Mouse (Mus musculus): ENCODE measurements around the gene Olfr221. TPM values are rescaled to one million over a fixed set of nuclear protein-coding genes. Genes with fewer than 3 reads are reported as not detected.

The Olfr221 gene
- polyA plus RNA-seq, 1 experiment from 2014 or later, result not detected

DNA sequence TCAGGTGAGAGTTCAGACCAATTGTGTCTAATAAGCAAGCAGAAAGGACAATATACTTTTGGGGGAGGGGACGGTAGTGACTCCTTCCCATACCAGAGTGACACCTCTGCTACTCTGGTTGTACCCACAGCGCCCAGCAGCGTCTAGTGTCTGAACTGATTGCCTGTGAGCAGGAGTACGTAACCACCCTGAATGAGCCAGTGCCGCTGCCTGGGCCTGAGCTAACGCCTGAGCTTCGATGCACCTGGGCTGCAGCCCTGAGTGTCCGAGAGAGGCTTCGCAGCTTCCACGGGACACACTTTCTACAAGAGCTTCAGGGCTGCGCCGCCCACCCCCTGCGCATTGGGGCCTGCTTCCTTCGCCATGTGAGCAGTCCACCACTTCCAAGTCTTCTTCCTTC, 44.8 kb downstream of the Olfr221 start:
- peaks cover 3% of the 10 kb centered on the region; the same call in 1 of the 2 replicates for H3K4me1 ChIP-seq
- no peaks in the 10 kb centered on the region for H3K9me3 ChIP-seq
- no peak overlapping the region for H3K9ac ChIP-seq
- H3K27ac ChIP-seq (replicated peaks), result no peak overlapping the region
- H3K4me2 ChIP-seq, result no peak overlapping the region
- H3K36me3 ChIP-seq, result peaks cover 94% of the 10 kb centered on the region
- H3K4me3 ChIP-seq, result no peak overlapping the region
- ATAC-seq (ENCODE audit: extremely low read depth, insufficient number of reproducible peaks, low FRiP score, low TSS enrichment), result no peak
- 88% methylated on average over 14 of the region's 14 CpGs for WGBS
- H3K27me3 ChIP-seq (replicated peaks), result no peaks in the 10 kb centered on the region

DNA sequence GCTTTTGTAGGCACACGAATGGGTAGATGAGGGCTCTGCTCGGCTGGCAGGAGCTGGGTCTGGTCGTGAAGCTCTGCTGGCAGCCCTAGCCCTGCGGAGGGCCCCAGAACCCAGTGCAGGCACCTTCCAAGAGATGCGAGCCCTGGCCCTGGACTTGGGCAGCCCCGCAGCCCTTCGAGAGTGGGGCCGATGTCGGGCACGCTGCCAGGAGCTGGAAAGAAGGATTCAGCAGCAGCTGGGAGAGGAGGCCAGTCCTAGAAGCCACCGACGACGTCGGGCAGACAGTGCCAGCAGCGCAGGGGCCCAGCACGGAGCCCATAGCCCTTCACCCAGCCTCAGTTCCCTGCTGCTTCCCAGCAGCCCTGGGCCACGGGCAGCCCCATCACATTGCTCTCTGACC, 45.4 kb downstream of the Olfr221 start:
- Histone ChIP-seq H3K4me3 (no peak overlapping the region), H3K4me1 (peaks cover 3% of the 10 kb centered on the region; the same call in 1 of the 2 replicates), H3K9me3 (no peaks in the 10 kb centered on the region), H3K9ac (no peak overlapping the region), H3K4me2 (no peak overlapping the region), H3K36me3 (peaks cover 94% of the 10 kb centered on the region), H3K27me3 (replicated peaks) (no peaks in the 10 kb centered on the region), H3K27ac (replicated peaks) (no peak overlapping the region)
- no peak for ATAC-seq (ENCODE audit: extremely low read depth, insufficient number of reproducible peaks, low FRiP score, low TSS enrichment)
- whole genome bisulfite sequencing, result 49% methylated on average over 17 of the region's 17 CpGs

DNA sequence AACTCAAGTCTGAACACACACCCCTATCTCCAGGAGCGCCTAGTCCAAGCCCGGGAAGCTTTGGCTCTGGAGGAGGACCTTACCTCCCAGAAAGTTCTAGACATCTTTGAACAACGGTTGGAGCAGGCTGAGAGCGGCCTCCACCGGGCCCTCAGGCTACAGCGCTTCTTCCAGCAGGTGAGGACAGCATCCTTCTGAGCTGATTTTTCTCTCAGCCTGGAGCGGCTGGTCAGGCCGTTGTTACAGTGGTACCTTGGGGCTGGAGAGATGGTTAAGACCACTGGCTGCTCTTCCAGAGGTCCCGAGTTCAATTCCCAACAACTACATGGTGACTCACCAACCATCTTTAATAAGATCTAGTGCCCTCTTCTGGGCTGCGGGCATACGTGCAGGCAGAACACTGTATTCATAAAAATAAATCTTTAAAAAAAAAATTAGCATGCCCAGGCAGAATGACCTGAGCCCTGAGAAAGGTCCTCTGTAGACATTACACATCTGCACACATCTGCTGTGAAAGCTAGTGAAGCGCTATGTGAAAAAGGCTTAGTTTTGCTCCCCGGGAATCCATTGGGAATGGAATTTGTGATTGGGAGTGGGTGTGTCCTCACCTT, 45.9 kb downstream of the Olfr221 start:
- Histone ChIP-seq H3K27me3 (replicated peaks) (no peaks in the 10 kb centered on the region), H3K9me3 (no peaks in the 10 kb centered on the region), H3K4me1 (peaks cover 3% of the 10 kb centered on the region; the same call in 1 of the 2 replicates), H3K27ac (replicated peaks) (no peak overlapping the region), H3K9ac (no peak overlapping the region), H3K4me3 (no peak overlapping the region), H3K36me3 (peaks cover 95% of the 10 kb centered on the region), H3K4me2 (no peak overlapping the region)
- WGBS, result 81% methylated on average over 13 of the region's 13 CpGs
- no peak for ATAC-seq (ENCODE audit: extremely low read depth, insufficient number of reproducible peaks, low FRiP score, low TSS enrichment)

DNA sequence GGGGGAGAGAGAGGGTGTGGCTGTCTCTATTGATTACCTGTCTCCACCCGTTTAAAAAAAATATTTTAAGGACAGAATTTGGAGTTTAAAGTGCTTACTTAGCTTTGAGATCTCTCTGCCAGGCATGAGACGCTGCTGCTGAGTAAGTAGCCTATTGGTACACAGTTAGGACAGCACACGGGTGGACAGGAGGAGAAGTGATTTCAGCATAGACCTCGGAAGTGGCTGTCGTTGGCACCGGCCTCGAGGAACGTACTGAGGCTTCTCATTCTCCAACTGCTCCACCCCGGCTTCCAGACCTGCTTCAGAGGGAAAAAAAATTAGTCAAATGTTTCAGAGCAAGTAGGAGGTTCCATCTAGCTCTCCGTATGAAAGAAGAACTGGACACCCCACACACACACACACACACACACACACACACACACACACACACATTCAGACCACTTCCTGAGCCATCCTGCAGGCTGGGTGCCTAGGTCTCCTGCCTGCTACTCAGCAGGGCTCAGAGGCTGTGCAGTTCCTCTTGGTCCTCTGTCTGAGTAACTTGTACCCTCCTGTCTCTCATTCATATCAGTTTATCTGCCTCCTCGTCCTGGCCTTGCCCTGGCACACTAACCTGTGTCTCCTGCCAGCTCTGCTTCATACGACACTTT, 46.9 kb downstream of the Olfr221 start:
- H3K4me1 ChIP-seq, result peaks cover 3% of the 10 kb centered on the region; the same call in 1 of the 2 replicates
- no peak overlapping the region for H3K9ac ChIP-seq
- H3K27me3 ChIP-seq (replicated peaks), result no peaks in the 10 kb centered on the region
- H3K36me3 ChIP-seq, result peaks cover 97% of the 10 kb centered on the region
- no peak overlapping the region for H3K4me3 ChIP-seq
- no peak for ATAC-seq (ENCODE audit: extremely low read depth, insufficient number of reproducible peaks, low FRiP score, low TSS enrichment)
- H3K9me3 ChIP-seq, result no peaks in the 10 kb centered on the region
- H3K27ac ChIP-seq (replicated peaks), result no peak overlapping the region
- H3K4me2 ChIP-seq, result no peak overlapping the region
- 70% methylated on average over 12 of the region's 12 CpGs for WGBS

DNA sequence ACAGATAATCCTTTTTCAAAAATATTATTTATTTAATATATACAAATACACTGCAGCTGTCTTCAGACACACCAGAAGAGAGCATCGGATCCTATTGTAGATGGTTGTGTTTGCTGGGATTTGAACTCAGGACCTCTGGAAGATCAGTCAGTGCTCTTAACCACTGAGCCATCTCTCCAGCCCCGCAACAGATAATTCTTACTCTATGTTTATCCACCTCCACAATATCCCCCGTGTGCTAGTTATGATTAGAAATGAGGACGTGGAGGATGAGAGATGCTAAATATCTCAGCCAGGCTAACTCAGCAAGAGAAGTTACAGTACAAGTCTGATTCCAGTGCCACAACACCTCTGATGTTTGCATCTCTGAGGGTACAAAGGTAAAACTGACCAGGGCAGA, 47.8 kb downstream of the Olfr221 start:
- Histone ChIP-seq H3K27ac (replicated peaks) (no peak overlapping the region), H3K4me2 (no peak overlapping the region), H3K4me3 (no peak overlapping the region), H3K4me1 (peaks cover 5% of the 10 kb centered on the region), H3K27me3 (replicated peaks) (no peaks in the 10 kb centered on the region), H3K9ac (no peak overlapping the region), H3K9me3 (no peaks in the 10 kb centered on the region), H3K36me3 (peaks cover 97% of the 10 kb centered on the region)
- ATAC-seq (ENCODE audit: extremely low read depth, insufficient number of reproducible peaks, low FRiP score, low TSS enrichment), result no peak
- WGBS, result 78% methylated on average over 4 of the region's 4 CpGs

DNA sequence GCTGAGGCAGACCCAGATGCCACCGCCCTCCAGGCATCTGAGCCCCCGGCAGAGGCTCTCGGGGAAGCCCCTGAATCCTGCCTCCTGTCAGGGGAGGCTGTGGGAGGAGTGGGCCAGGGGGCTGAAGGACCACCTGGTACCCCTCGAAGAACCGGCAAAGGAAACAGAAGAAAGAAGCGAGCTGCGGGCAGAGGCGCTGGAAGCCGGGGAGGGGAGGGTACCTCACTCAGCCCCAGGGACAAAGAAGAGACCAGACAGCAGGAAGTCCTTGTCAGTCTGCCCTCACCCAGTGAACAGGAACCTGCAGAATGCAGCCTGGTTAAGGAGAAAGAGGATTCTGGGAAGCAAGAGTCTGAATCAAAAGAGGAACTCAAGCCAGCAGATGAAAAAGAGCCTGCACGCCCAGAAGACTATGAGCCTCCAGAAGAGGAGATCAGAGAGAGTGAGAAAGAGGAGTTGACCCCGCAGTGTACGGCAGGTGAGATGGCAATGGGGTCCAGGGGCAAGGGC, 52.7 kb downstream of the Olfr221 start:
- H3K27me3 ChIP-seq (replicated peaks), result no peaks in the 10 kb centered on the region

DNA sequence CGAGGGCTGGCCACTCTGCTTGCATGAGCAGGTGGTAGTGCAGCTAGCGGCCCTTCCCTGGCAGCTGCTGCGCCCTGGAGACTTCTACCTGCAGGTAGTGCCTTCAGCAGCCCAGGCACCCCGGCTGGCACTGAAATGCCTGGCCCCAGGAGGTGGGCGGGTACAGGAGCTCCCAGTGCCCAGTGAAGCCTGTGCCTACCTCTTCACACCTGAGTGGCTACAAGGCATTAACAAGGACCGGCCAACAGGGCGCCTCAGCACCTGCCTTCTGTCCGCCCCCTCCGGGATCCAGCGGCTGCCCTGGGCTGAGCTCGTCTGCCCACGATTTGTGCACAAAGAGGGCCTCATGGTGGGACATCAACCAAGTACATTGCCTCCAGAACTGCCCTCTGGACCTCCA, 53.5 kb downstream of the Olfr221 start:
- peaks cover 33% of the 10 kb centered on the region for H3K4me1 ChIP-seq
- no peaks in the 10 kb centered on the region for H3K9me3 ChIP-seq
- no peak overlapping the region for H3K4me2 ChIP-seq
- ATAC-seq (ENCODE audit: extremely low read depth, insufficient number of reproducible peaks, low FRiP score, low TSS enrichment), result no peak
- H3K27me3 ChIP-seq (replicated peaks), result no peaks in the 10 kb centered on the region
- H3K27ac ChIP-seq (replicated peaks), result no peak overlapping the region
- 86% methylated on average over 12 of the region's 12 CpGs for WGBS
- H3K9ac ChIP-seq, result no peak overlapping the region
- peaks cover 66% of the 10 kb centered on the region for H3K36me3 ChIP-seq
- no peak overlapping the region for H3K4me3 ChIP-seq

More for the DNA sequence above, 52.7 kb downstream of the Olfr221 start:
- peaks cover 27% of the 10 kb centered on the region for H3K4me1 ChIP-seq
- H3K9ac ChIP-seq, result peak overlapping the region; percentile 37; the same call in 1 of the 2 replicates
- WGBS, result 64% methylated on average over 12 of the region's 12 CpGs
- ATAC-seq (ENCODE audit: extremely low read depth, insufficient number of reproducible peaks, low FRiP score, low TSS enrichment), result no peak
- no peak overlapping the region for H3K4me3 ChIP-seq
- no peaks in the 10 kb centered on the region for H3K9me3 ChIP-seq
- no peak overlapping the region for H3K4me2 ChIP-seq
- H3K27ac ChIP-seq (replicated peaks), result no peak overlapping the region
- peaks cover 74% of the 10 kb centered on the region for H3K36me3 ChIP-seq

DNA sequence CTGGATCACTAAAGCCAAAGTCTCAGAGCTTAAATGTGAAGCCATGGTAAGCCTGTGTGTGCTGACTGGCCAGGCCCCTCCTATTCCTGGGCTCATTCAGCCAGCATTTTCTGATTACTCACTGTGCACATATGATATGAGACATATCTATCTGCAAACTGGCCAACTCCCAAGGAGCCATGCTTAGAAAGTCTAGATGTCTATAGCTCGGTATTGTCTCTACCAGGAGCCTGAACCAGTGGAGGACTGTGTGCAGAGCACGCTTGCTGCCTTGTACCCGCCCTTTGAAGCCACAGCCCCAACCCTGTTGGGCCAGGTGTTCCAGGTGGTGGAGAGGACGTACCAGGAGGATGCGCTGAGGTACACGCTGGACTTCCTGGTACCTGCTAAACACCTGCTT, 55.1 kb downstream of the Olfr221 start:
- Histone ChIP-seq H3K4me2 (peak overlapping the region; percentile 92), H3K9me3 (no peaks in the 10 kb centered on the region), H3K36me3 (peaks cover 52% of the 10 kb centered on the region), H3K27me3 (replicated peaks) (no peaks in the 10 kb centered on the region), H3K4me1 (peaks cover 38% of the 10 kb centered on the region), H3K27ac (replicated peaks) (peak overlapping the region; percentile 98), H3K9ac (peak overlapping the region; percentile 37; the same call in 1 of the 2 replicates), H3K4me3 (peak overlapping the region; percentile 78; the same call in 1 of the 2 replicates)
- 88% methylated on average over 6 of the region's 6 CpGs for WGBS
- ATAC-seq (ENCODE audit: extremely low read depth, insufficient number of reproducible peaks, low FRiP score, low TSS enrichment), result no peak

DNA sequence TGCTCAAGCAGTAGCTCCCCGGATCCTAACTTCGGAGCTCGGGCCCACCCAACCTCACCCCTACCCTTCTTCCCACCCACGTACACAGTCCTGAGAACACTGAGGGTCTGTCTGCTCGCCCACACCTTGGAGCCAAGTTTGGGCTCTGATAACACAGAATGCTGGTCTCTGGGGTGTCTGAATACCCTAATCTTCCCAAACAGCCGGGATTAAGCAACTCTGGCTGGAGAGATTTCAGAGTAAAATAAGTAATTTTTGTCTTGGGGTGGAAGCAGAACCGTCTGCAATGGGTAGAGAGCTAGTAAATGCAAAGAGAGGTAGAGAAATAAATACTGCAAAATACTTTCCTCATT, 56.1 kb downstream of the Olfr221 start:
- Histone ChIP-seq H3K4me2 (peak overlapping the region; percentile 92), H3K9ac (peak overlapping the region; percentile 86), H3K4me3 (peak overlapping the region; percentile 78), H3K27ac (replicated peaks) (peak overlapping the region; percentile 98), H3K36me3 (peaks cover 41% of the 10 kb centered on the region), H3K4me1 (peaks cover 38% of the 10 kb centered on the region), H3K9me3 (no peaks in the 10 kb centered on the region), H3K27me3 (replicated peaks) (no peaks in the 10 kb centered on the region; the same call in 1 of the 2 replicates)
- WGBS, result 4% methylated on average over 7 of the region's 7 CpGs
- no peak for ATAC-seq (ENCODE audit: extremely low read depth, insufficient number of reproducible peaks, low FRiP score, low TSS enrichment)

DNA sequence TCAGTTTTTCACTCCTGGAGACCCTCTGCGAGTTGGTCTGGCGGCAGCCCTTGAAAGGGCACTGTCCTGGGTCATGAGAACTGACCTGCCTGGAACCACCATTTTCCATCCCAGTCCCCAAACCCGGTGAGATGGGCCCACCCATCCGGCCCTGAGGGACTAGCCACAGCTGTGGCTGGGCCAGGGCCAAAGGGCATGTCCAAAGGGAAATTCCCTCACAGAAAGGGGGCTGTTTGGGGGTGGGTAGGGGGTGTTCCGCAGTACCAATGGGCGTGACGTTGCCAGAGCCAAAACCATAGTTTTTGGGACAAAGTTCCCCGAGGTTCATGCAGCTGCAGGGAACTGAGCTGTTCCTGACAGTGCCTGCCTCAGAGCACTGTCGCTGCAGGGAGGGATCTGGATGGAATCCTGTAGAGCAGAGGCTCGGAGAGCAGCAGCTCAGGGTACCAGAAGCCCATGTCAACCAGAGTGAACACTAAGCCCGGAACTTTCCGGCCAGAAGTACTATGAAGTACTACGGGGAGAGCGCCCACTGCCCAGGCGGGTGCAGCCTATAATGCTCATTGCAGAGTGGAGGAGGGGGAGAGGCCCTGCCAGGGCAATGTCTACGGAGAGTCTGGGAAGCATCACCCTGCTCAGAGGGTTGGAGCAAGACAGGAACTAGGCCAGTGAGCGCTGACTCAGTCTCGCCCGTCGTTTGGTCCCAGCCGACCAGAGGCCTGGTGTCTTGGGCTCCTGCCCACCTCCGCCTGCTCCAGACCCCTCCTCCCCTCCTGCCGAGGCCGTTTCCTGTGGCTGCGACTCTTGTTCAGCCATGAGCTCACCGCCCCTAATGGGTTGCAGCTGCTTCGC, 56.7 kb downstream of the Olfr221 start:
- Histone ChIP-seq H3K4me3 (peak overlapping the region; percentile 78), H3K27ac (replicated peaks) (peak overlapping the region; percentile 98), H3K4me2 (peak overlapping the region; percentile 92), H3K27me3 (replicated peaks) (no peaks in the 10 kb centered on the region; the same call in 1 of the 2 replicates), H3K9me3 (no peaks in the 10 kb centered on the region), H3K4me1 (peaks cover 38% of the 10 kb centered on the region), H3K36me3 (peaks cover 35% of the 10 kb centered on the region), H3K9ac (peak overlapping the region; percentile 86)
- peak; percentile 56 for ATAC-seq (ENCODE audit: extremely low read depth, insufficient number of reproducible peaks, low FRiP score, low TSS enrichment)
- under 1% methylated on average over 26 of the region's 27 CpGs for WGBS
